Mouse (Mus musculus) cerebral cortex, adult 2 months (tissue): ENCODE results near the gene Olfr503.

ENCODE experiments used
- WGBS: fragments of 180-500 bp; shearing (Covaris S2); methylation state at CpG from one replicate; pipeline ENCODE4 v1.1.7; 2018; 5-methylcytosine and 5-hydroxymethylcytosine counted together

The Olfr503 gene

GRCm38 (mm10) chr7:108544227-108544626 is at the start of gene Olfr503:
Gene Olfr503, plus strand, starts transcription at chr7:108544527.
- WGBS, result 41% methylated on average over 1 of the region's 1 CpGs

GRCm38 (mm10) chr7:108524965-108525364 is 19.4 kb upstream of the Olfr503 start, which contains the start of gene Olfr502:
Gene Olfr502, minus strand, starts transcription at chr7:108525065.
- 71% methylated on average over 1 of the region's 1 CpGs for WGBS

- 86% methylated on average over 13 of the region's 13 CpGs for WGBS
These were observed 1.9 kb upstream of the Olfr503 start for GRCm38 (mm10) chr7:108542416-108542815.

- WGBS, result 91% methylated on average over 1 of the region's 1 CpGs
These were observed 21.4 kb downstream of the Olfr503 start, which contains the start of gene Olfr504 for GRCm38 (mm10) chr7:108565693-108566092. Gene Olfr504, minus strand, starts transcription at chr7:108565793.

GRCm38 (mm10) chr7:108589797-108590196 is 45.5 kb downstream of the Olfr503 start:
- 88% methylated on average over 1 of the region's 1 CpGs for WGBS
